Mouse (Mus musculus) kidney, embryonic 16.5 days (tissue): ENCODE data around the gene Slc5a5. TPM values are rescaled to one million over a fixed set of nuclear protein-coding genes. Genes with fewer than 3 reads are reported as not detected.
A peak's percentile ranks its signal among the peaks of the same experiment; 100 is the strongest.

Experiments used
- ATAC-seq: fragments of 200-750 bp; cut with Nextera tagmentation; 2 replicates; pipeline ENCODE4 v1.8.0; 2017; ENCODE audit warnings: moderate TSS enrichment; ENCODE audit not compliant: low FRiP score, low TSS enrichment
- H3K27ac ChIP-seq: fragments of 300-500 bp; sonication (generic); 2 replicates; pipeline ENCODE4 v1.5.1; 2014; ENCODE audit warnings: low read length
- H3K27me3 ChIP-seq: fragments of 300-500 bp; sonication (generic); 2 replicates; pipeline ENCODE4 v1.6.1; 2014; ENCODE audit warnings: low read length, control low read depth, mixed read lengths; ENCODE audit not compliant: insufficient read depth
- H3K36me3 ChIP-seq: fragments of 300-500 bp; sonication (generic); 2 replicates; pipeline ENCODE4 v1.6.1; 2014; ENCODE audit warnings: low read length, control low read depth, mixed read lengths; ENCODE audit not compliant: insufficient read depth
- H3K4me1 ChIP-seq: fragments of 300-500 bp; sonication (generic); 2 replicates; pipeline ENCODE4 v1.6.1; 2014; ENCODE audit warnings: low read length, control low read depth, mixed read lengths; ENCODE audit not compliant: insufficient read depth
- H3K4me2 ChIP-seq: fragments of 300-500 bp; sonication (generic); replicated peaks from 2 replicates; pipeline ENCODE4 v1.6.1; 2014; ENCODE audit warnings: low read depth, low read length
- H3K4me3 ChIP-seq: fragments of 300-500 bp; sonication (generic); 2 replicates; pipeline ENCODE4 v1.5.1; 2014; ENCODE audit warnings: mild to moderate bottlenecking, low read length
- H3K9ac ChIP-seq: fragments of 300-500 bp; sonication (generic); replicated peaks from 2 replicates; pipeline ENCODE4 v1.6.1; 2014; ENCODE audit warnings: low read length
- H3K9me3 ChIP-seq: fragments of 300-500 bp; sonication (generic); 2 replicates; pipeline ENCODE4 v1.6.1; 2016; ENCODE audit warnings: low read length, control low read depth
- WGBS: fragments of 180-500 bp; shearing (Covaris S2); extraction: QIAGEN DNeasy Blood & Tissue Kit; methylation state at CpG from one replicate; pipeline ENCODE4 v1.1.7; 2014; 5-methylcytosine and 5-hydroxymethylcytosine counted together
- polyA plus RNA-seq: library from polyadenylated mRNA; unstranded; fragments of >200 nt; fragmentation: Nextera tagmentation; extraction: Ambion mirVana; gene quantifications from 2 replicates; pipeline ENCODE4 v1.2.1, GENCODE M21; 2015

Gene Slc5a5
- polyA plus RNA-seq, 1 experiment from 2014 or later, result 0.22 TPM

DNA sequence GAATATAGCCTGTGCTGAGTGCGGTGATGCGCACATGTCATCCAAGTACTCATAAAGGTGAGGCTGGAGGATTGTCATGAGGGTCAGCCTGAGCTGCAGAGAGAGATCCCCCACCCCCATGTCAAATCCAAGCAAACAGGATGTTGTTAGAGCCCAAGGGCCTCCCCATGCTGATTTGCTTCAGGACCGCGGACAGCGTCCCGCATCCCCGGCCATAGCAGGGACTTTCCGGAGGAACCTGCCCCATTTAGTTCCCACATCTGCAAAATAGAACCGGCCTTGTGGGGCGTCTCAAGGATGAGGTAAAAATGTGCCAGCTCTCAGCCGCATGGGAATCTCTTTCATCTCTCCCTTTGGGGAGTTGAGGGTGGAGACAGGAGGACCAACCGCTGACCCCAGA, 6.9 kb downstream of the Slc5a5 start:
- Histone ChIP-seq H3K4me1 (peaks cover 3% of the 10 kb centered on the region; the same call in 1 of the 2 replicates), H3K27ac (no peak overlapping the region), H3K4me3 (no peak overlapping the region), H3K36me3 (no peaks in the 10 kb centered on the region), H3K27me3 (peaks cover under 1% of the 10 kb centered on the region; the same call in 1 of the 2 replicates), H3K4me2 (no peak overlapping the region), H3K9ac (no peak overlapping the region), H3K9me3 (no peaks in the 10 kb centered on the region)
- 16% methylated on average over 12 of the region's 12 CpGs for WGBS
- no peak for ATAC-seq

- H3K27ac ChIP-seq, result no peak overlapping the region
- WGBS, result 81% methylated on average over 10 of the region's 10 CpGs
These were observed 7.9 kb downstream of the Slc5a5 start for GRCm38 (mm10) chr8:70884683-70885082.

GRCm38 (mm10) chr8:70884186-70884585, 8.4 kb downstream of the Slc5a5 start:
- no peaks in the 10 kb centered on the region for H3K27me3 ChIP-seq
- H3K4me1 ChIP-seq, result peaks cover 9% of the 10 kb centered on the region; the same call in 1 of the 2 replicates
- no peak overlapping the region for H3K27ac ChIP-seq
- no peak overlapping the region for H3K4me3 ChIP-seq
- H3K4me2 ChIP-seq, result no peak overlapping the region
- no peak overlapping the region for H3K9ac ChIP-seq
- H3K36me3 ChIP-seq, result no peaks in the 10 kb centered on the region
- 83% methylated on average over 4 of the region's 4 CpGs for WGBS
- no peak for ATAC-seq
- no peaks in the 10 kb centered on the region for H3K9me3 ChIP-seq

More at GRCm38 (mm10) chr8:70884683-70885082, 7.9 kb downstream of the Slc5a5 start:
- Histone ChIP-seq H3K4me2 (no peak overlapping the region), H3K4me1 (peaks cover 9% of the 10 kb centered on the region; the same call in 1 of the 2 replicates), H3K27me3 (no peaks in the 10 kb centered on the region), H3K36me3 (no peaks in the 10 kb centered on the region), H3K9ac (no peak overlapping the region), H3K4me3 (no peak overlapping the region), H3K9me3 (no peaks in the 10 kb centered on the region)
- ATAC-seq, result no peak

DNA sequence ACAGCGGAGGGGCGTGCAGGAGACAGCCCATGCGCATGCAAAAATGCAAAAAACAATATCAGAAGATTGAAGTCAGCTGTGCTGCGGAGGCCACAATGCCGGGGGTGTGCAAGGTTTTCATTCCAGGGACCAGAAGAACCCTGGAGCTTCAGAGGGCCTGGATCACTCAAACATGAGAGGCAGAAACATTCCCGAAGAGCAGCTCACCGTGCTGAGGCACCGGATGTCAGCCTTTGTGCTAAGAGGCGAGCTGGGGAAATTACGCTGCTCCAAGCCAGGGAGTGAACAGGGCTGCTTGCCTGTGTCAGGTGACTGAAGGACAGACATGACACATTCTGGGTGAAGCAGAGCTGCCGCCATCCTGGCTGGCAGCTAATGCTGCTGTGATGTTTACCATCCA, 12.0 kb downstream of the Slc5a5 start:
- 25% methylated on average over 11 of the region's 11 CpGs for WGBS
- H3K27me3 ChIP-seq, result no peaks in the 10 kb centered on the region
- 0 out of 2 replicates have a peak overlapping the region, but pooled peaks have one; percentile 19 for H3K9ac ChIP-seq
- peaks cover 9% of the 10 kb centered on the region; the same call in 1 of the 2 replicates for H3K4me1 ChIP-seq
- H3K9me3 ChIP-seq, result no peaks in the 10 kb centered on the region
- no peak overlapping the region for H3K27ac ChIP-seq
- no peak overlapping the region for H3K4me3 ChIP-seq
- H3K36me3 ChIP-seq, result no peaks in the 10 kb centered on the region
- ATAC-seq, result 0 out of 2 replicates have a peak, but pooled peaks have one; percentile 13
- no peak overlapping the region for H3K4me2 ChIP-seq

GRCm38 (mm10) chr8:70880126-70880525, 12.4 kb downstream of the Slc5a5 start:
- no peak overlapping the region for H3K27ac ChIP-seq
- H3K4me3 ChIP-seq, result no peak overlapping the region
- 9% methylated on average over 4 of the region's 4 CpGs for WGBS
- 0 out of 2 replicates have a peak overlapping the region, but pooled peaks have one; percentile 27 for H3K9ac ChIP-seq
- H3K4me1 ChIP-seq, result peaks cover 9% of the 10 kb centered on the region; the same call in 1 of the 2 replicates
- ATAC-seq, result peak; percentile 13; the same call in 1 of the 2 replicates
- H3K27me3 ChIP-seq, result no peaks in the 10 kb centered on the region
- H3K36me3 ChIP-seq, result no peaks in the 10 kb centered on the region
- H3K4me2 ChIP-seq, result no peak overlapping the region
- H3K9me3 ChIP-seq, result no peaks in the 10 kb centered on the region

- Histone ChIP-seq H3K27ac (no peak overlapping the region), H3K36me3 (no peaks in the 10 kb centered on the region), H3K4me2 (no peak overlapping the region), H3K27me3 (no peaks in the 10 kb centered on the region), H3K9ac (no peak overlapping the region), H3K4me3 (no peak overlapping the region), H3K4me1 (peaks cover 9% of the 10 kb centered on the region; the same call in 1 of the 2 replicates), H3K9me3 (no peaks in the 10 kb centered on the region)
- no peak for ATAC-seq
- 58% methylated on average over 4 of the region's 4 CpGs for WGBS
These were observed 13.1 kb downstream of the Slc5a5 start for GRCm38 (mm10) chr8:70879500-70879899.

- Histone ChIP-seq H3K4me3 (no peak overlapping the region), H3K4me1 (peaks cover 9% of the 10 kb centered on the region; the same call in 1 of the 2 replicates), H3K27me3 (no peaks in the 10 kb centered on the region), H3K36me3 (no peaks in the 10 kb centered on the region), H3K4me2 (no peak overlapping the region), H3K9ac (no peak overlapping the region), H3K9me3 (no peaks in the 10 kb centered on the region), H3K27ac (no peak overlapping the region)
- no peak for ATAC-seq
- WGBS, result 73% methylated on average over 2 of the region's 2 CpGs
These were observed 14.4 kb downstream of the Slc5a5 start for GRCm38 (mm10) chr8:70878178-70878577.

- H3K4me2 ChIP-seq, result no peak overlapping the region
- peaks cover 14% of the 10 kb centered on the region; the same call in 1 of the 2 replicates for H3K4me1 ChIP-seq
- no peaks in the 10 kb centered on the region for H3K27me3 ChIP-seq
- no peak overlapping the region for H3K4me3 ChIP-seq
- WGBS, result 41% methylated on average over 4 of the region's 4 CpGs
- H3K9me3 ChIP-seq, result no peaks in the 10 kb centered on the region
- H3K9ac ChIP-seq, result no peak overlapping the region
- H3K27ac ChIP-seq, result no peak overlapping the region
- ATAC-seq, result no peak
- no peaks in the 10 kb centered on the region for H3K36me3 ChIP-seq
These were observed 16.2 kb downstream of the Slc5a5 start for GRCm38 (mm10) chr8:70876382-70876781.

DNA sequence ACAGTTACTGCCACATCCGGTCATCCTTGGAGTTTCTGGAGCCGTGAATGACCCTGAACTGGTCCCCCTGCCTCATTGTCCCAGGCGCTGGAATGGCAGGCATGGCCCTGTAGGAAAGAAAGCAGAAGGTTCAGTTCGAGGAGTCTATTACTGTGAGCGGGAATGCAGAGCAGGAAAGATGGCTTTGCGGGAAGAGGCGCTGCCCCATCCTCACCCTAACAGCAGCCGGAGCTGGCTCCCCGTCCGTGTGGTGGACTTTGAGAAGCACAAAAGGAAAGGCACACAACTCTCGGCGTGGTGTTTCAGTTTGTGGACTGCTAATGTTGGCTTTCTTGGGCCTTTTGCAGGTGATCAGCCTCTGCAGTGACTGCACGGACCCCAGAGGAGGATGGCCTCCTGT, 18.1 kb downstream of the Slc5a5 start:
- 91% methylated on average over 13 of the region's 13 CpGs for WGBS
- ATAC-seq, result no peak
- H3K9me3 ChIP-seq, result no peaks in the 10 kb centered on the region

DNA sequence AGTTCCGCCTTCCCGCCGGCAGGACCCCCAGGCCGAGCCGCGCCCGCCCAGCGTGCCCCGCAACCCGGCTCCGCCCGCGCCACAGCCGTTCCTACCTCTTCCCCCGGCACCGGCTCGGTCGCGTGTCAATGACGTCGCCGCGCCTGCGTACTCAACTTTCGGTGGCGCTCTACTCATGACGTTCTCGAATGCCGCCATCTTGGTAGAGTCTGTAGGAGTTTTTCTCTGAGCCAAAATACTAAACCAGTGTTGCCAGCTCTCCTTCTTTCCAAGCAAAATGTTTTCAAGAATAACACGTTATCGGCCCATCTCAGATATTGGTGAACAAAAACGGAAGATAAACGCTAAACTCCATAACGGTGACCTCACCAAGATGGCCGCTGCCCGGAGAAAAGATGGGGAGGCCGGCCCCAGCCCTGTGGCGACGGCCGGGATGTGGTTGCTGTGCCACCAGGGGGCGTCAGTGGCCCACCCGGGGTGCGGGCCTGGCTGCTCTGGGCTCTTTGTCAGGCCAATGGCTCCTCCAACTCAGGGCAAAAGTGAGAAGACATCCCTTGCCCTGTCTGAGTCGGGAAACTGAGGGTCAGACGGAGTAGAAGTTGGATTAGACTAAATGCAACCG, 19.1 kb downstream of the Slc5a5 start, which contains the start of gene Ccdc124:
Gene Ccdc124, minus strand, starts transcription at position 572 of the 622 bp plus-strand sequence.
- H3K9me3 ChIP-seq, result no peaks in the 10 kb centered on the region
- peak within 1 kb of the TSS; percentile 91 for H3K4me2 ChIP-seq
- peak within 1 kb of the TSS; percentile 85 for H3K4me3 ChIP-seq
- ATAC-seq, result peak; percentile 89
- peak within 1 kb of the TSS; percentile 93 for H3K27ac ChIP-seq
- WGBS, result 2% methylated on average over 46 of the region's 46 CpGs
- peak within 1 kb of the TSS; percentile 86 for H3K9ac ChIP-seq
- no peaks in the 10 kb centered on the region for H3K27me3 ChIP-seq
- no peaks in the 10 kb centered on the region for H3K36me3 ChIP-seq
- H3K4me1 ChIP-seq, result peaks cover 14% of the 10 kb centered on the region

More for the DNA sequence above, 18.1 kb downstream of the Slc5a5 start:
- Histone ChIP-seq H3K27ac (no peak overlapping the region), H3K27me3 (no peaks in the 10 kb centered on the region), H3K9ac (peak overlapping the region; percentile 86; the same call in 1 of the 2 replicates), H3K4me2 (no peak overlapping the region), H3K4me3 (no peak overlapping the region), H3K4me1 (peaks cover 4% of the 10 kb centered on the region; the same call in 1 of the 2 replicates), H3K36me3 (no peaks in the 10 kb centered on the region)
